9 mouse cellular contexts compared by ENCODE assay signal in the genomic region with DNA sequence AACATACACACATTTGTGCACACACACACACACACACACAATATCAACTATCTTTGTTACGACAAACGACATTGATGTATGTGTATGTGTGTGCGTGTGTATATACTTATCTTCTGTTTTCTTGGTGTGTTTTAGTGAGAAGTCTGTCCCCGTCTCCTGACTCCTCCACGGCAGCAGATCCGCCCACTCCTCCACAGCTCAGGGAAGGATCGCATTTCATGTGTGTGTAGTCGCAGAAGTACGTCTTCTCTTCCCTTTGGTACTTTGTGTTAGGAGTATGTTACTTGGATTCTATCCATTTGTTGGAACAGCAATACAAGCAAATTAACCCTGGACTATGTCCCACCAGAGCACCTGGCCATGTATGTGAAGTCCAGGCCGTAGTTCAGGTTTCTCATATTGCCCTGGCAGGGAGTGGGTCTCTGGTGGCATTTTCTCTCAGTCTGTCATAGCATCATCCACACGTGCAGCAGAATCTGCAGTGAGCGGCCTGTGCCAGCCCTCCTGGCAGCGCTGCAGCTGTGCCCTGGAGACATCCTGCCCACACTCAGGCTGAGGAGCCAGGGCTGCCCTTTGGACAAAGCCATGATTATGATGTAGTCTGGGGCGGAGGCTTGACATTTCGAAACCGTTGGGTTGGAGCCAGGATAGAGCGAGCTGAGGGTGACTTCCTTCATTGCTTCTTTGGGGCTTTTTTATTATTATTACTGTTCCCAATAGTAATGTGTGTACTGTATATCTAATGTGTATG. TPM values are rescaled to one million over a fixed set of nuclear protein-coding genes. Genes with fewer than 3 reads are reported as not detected.
DNase-seq lines count a peak whose midpoint lies in the region; ATAC-seq lines count a peak whose summit lies in the region.
"Had no signal": no experiment of that assay in that cellular context is flagged by ENCODE, and none has a peak within 500 bp of the region (broad histone marks: within the 10 kb centered on the region; RNA-seq: fewer than 3 reads in every experiment).

No protein-coding gene starts in this region.

- no peak overlapping the region for H3K9ac ChIP-seq in midbrain, embryonic 11.5 days (ENCODE audit: low read length)
- no peak overlapping the region for H3K9ac ChIP-seq in intestine, embryonic 15.5 days
- no peak overlapping the region for H3K9ac ChIP-seq in forebrain, embryonic 14.5 days (ENCODE audit: low read length)

- 0 out of 2 replicates have a peak overlapping the region, but pooled peaks have one; percentile 28 for H3K27ac ChIP-seq in midbrain, embryonic 10.5 days (replicated peaks)
- H3K27ac ChIP-seq in midbrain, embryonic 11.5 days (ENCODE audit: low read depth, low read length) = no peak overlapping the region
- peak overlapping the region; percentile 22; the same call in 1 of the 2 replicates for H3K27ac ChIP-seq in intestine, embryonic 15.5 days
- H3K27ac ChIP-seq in forebrain, embryonic 14.5 days (ENCODE audit: low read depth, low read length) = no peak overlapping the region

- H3K9me3 ChIP-seq in midbrain, embryonic 10.5 days (replicated peaks) = no peaks in the 10 kb centered on the region
- H3K9me3 ChIP-seq in midbrain, embryonic 11.5 days (ENCODE audit: control insufficient read depth, low read length) = no peaks in the 10 kb centered on the region
- H3K9me3 ChIP-seq in intestine, embryonic 15.5 days = no peaks in the 10 kb centered on the region
- no peaks in the 10 kb centered on the region for H3K9me3 ChIP-seq in forebrain, embryonic 14.5 days (replicated peaks; ENCODE audit: control insufficient read depth, low read length)

- H3K27me3 ChIP-seq in midbrain, embryonic 10.5 days (ENCODE audit: low read depth, poor library complexity, severe bottlenecking) = no peaks in the 10 kb centered on the region
- no peaks in the 10 kb centered on the region for H3K27me3 ChIP-seq in midbrain, embryonic 11.5 days (ENCODE audit: control insufficient read depth, insufficient read depth, low read length)
- H3K27me3 ChIP-seq in intestine, embryonic 15.5 days (replicated peaks) = no peaks in the 10 kb centered on the region
- H3K27me3 ChIP-seq in forebrain, embryonic 14.5 days (replicated peaks; ENCODE audit: control insufficient read depth, insufficient read depth, low read length) = no peaks in the 10 kb centered on the region
- H3K27me3 ChIP-seq: Patski had no signal

- no peak overlapping the region for H3K4me2 ChIP-seq in midbrain, embryonic 11.5 days
- H3K4me2 ChIP-seq in intestine, embryonic 15.5 days (replicated peaks) = no peak overlapping the region
- no peak overlapping the region for H3K4me2 ChIP-seq in forebrain, embryonic 14.5 days (ENCODE audit: low read length)

- H3K36me3 ChIP-seq in midbrain, embryonic 10.5 days = peaks cover 88% of the 10 kb centered on the region
- peaks cover 15% of the 10 kb centered on the region for H3K36me3 ChIP-seq in midbrain, embryonic 11.5 days (ENCODE audit: control insufficient read depth, insufficient read depth, low read length)
- peaks cover 25% of the 10 kb centered on the region for H3K36me3 ChIP-seq in intestine, embryonic 15.5 days
- peaks cover 79% of the 10 kb centered on the region for H3K36me3 ChIP-seq in forebrain, embryonic 14.5 days (ENCODE audit: control insufficient read depth, insufficient read depth, low read length)

- no peak for ATAC-seq in midbrain, embryonic 11.5 days (ENCODE audit: low FRiP score)
- peak; percentile 82 for ATAC-seq in intestine, embryonic 15.5 days
- ATAC-seq in inflammation-experienced regulatory T-cells, adult 6 months = no peak
- ATAC-seq in forebrain, embryonic 14.5 days = no peak
- ATAC-seq: Patski had no signal

- 90% methylated on average over 17 of the region's 17 CpGs for WGBS in midbrain, embryonic 10.5 days
- 90% methylated on average over 17 of the region's 17 CpGs for WGBS in midbrain, embryonic 11.5 days
- WGBS in intestine, embryonic 15.5 days = 72% methylated on average over 17 of the region's 17 CpGs
- WGBS in forebrain, embryonic 14.5 days = 89% methylated on average over 17 of the region's 17 CpGs

- H3K4me3 ChIP-seq in midbrain, embryonic 10.5 days = no peak overlapping the region
- no peak overlapping the region for H3K4me3 ChIP-seq in midbrain, embryonic 11.5 days (ENCODE audit: low read depth, low read length)
- no peak overlapping the region for H3K4me3 ChIP-seq in intestine, embryonic 15.5 days (replicated peaks)
- no peak overlapping the region for H3K4me3 ChIP-seq in forebrain, embryonic 14.5 days (ENCODE audit: low read depth, low read length)

- H3K4me1 ChIP-seq in midbrain, embryonic 10.5 days = peaks cover 31% of the 10 kb centered on the region
- peaks cover 8% of the 10 kb centered on the region for H3K4me1 ChIP-seq in midbrain, embryonic 11.5 days (ENCODE audit: control insufficient read depth, insufficient read depth, low read length)
- 0 out of 2 replicates have a peak, but pooled peaks cover 3% of the 10 kb centered on the region for H3K4me1 ChIP-seq in intestine, embryonic 15.5 days (replicated peaks)
- H3K4me1 ChIP-seq in forebrain, embryonic 14.5 days (ENCODE audit: control insufficient read depth, insufficient read depth, low read length) = no peaks in the 10 kb centered on the region

- DNase-seq in midbrain, embryonic 10.5 days (ENCODE audit: low spot score) = no peak
- DNase-seq in midbrain, embryonic 11.5 days (ENCODE audit: low spot score, missing footprints) = no peak
- peak; percentile 53 to 56 for DNase-seq in cerebellum, postnatal 36 days
- peak; percentile 21 to 39 for DNase-seq in left cerebral cortex, adult 18-20 months (ENCODE audit: low spot score in 2 of 2)
- DNase-seq in ovary, postnatal 14 days (ENCODE audit: low spot score) = peak; percentile 43
- no peak for DNase-seq in forebrain, embryonic 14.5 days (ENCODE audit: low spot score)

RNA-seq across cellular contexts. Expression of gene Aebp2, which starts 28.9 kb away (rescaled TPM):
- 12.3 and 14.9 TPM in 2 replicates for polyA plus RNA-seq in midbrain, embryonic 10.5 days (2016; fragmentation: Nextera tagmentation; extraction: Ambion mirVana)
- 22.3 and 23.1 TPM in 2 replicates for polyA plus RNA-seq in midbrain, embryonic 11.5 days (2014; fragmentation: Nextera tagmentation; extraction: Ambion mirVana)
- 9.5 and 9.7 TPM in 2 replicates for polyA plus RNA-seq in intestine, embryonic 15.5 days (2015; fragmentation: Nextera tagmentation; extraction: Ambion mirVana)
- 10 to 100 TPM; 67.3 to 69.2 TPM for total RNA-seq in left cerebral cortex, adult 18-20 months (2021)
- 10 to 100 TPM; 38.6 to 41.5 (median 39.2) TPM for polyA plus RNA-seq in inflammation-experienced regulatory T-cells, adult 6 months (2017; shearing (Covaris generic))
- polyA plus RNA-seq in forebrain, embryonic 14.5 days (2014; fragmentation: Nextera tagmentation; extraction: Ambion mirVana) = 7.7 and 8.4 TPM in 2 replicates

Comparison
In these comparisons a context has a peak if more than half of its experiments do, and no peak if none do; other contexts are left out.
1. H3K27ac ChIP-seq: peak in midbrain, embryonic 10.5 days (single experiment) and intestine, embryonic 15.5 days (single experiment); none in midbrain, embryonic 11.5 days (single experiment) and forebrain, embryonic 14.5 days (single experiment).
2. DNase-seq: peak in cerebellum, postnatal 36 days (2 of 2), left cerebral cortex, adult 18-20 months (2 of 2) and ovary, postnatal 14 days (single experiment); none in midbrain, embryonic 10.5 days (single experiment), midbrain, embryonic 11.5 days (single experiment) and forebrain, embryonic 14.5 days (single experiment).